Mouse (Mus musculus) c-Kit-positive CD71-positive TER-119-negative erythroid progenitor cells, embryonic 14.5 days (primary cell): Measurements from ENCODE around the gene Ccdc88c.
A peak's percentile ranks its signal among the peaks of the same experiment; 100 is the strongest.

ENCODE experiments used
- DNase-seq: peaks from one replicate; pipeline ENCODE4 v3.0.0-alpha.2; 2013; ENCODE audit warnings: low read depth

Ccdc88c gene

DNA sequence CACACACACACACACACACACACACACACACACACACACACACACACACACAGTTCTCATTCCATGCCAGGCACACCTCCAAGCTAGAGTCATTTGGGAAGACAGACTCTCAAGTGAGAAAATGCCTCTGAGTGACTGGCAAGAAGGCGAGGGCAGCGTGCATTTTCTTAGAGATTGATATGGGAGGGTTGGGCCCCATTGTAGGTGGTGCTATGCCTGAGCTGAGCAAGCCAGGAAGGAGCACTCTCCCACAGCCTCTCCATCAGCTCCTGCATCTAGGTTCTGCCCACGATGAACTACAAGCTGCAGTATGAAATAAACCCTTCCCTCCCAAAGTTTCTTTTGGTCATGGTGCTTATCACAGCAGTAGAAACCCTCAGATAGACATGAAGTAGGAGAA, 63.6 kb downstream of the Ccdc88c start:
- no peak for DNase-seq

DNA sequence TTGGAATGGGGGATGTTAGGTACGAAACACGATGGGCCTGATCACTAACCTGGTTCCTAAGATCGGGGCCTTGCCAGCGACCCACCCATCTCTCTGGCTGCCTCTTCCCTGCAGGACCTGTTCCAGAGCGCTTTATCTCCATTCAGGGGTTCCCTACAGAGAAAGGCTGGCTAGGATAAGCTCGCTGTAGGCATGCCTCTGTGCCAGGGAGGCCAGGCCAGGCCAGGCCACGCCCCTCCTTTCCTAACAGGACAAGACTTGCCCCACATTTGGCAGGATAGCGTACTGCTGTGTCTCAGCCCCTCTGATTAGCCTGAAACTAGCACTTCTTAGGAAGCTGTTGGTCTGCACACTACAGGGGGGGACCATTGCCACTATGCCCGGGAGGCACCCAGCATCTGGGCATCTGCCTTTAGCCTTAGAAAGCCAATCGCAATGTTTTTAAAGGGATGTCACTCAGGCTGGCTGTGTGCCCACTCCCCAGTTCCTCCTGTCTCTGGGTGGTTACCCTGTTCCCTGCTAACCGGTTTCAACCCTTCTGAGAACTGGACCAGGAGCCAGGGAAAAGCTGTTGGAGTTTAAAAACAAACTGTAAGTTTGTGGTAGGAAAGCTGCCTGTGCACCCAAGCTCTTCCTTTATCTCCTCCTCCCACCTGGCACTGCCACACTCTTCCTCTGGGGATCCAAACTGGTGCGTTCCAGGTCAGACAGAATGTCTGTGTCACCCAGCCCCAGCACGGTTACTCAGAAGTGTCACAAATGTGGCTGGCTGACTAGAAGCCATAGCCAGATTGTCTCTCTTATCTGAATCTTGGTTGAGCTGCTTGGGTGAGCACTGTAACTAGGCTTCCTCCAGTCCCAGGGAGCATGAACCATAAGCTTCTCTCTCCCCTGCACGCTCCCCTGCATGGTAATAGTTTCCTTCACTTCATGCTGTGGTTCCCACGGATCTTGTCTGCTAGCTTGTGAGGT, 69.9 kb downstream of the Ccdc88c start:
- DNase-seq: peak; percentile 67

DNA sequence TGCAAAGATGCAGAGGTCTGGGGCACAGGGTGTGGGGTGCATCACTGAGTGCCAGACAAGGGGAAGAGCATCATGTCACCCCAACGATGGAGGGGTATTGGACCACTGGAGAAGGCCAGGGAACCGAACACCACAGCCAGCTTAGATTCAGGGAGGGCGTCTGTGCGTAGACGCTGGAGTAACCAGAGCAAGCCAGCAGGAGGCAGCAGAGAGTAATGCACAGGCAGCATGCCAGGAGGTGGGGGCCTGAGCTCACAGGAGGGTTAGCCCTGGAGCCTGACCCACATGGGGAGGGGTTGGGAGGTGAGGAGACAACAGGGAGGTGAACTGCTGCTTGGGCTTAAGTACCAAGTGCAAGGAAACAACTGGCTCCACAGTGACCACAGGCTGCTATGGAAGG, 70.8 kb downstream of the Ccdc88c start:
- DNase-seq: peak; percentile 69

DNA sequence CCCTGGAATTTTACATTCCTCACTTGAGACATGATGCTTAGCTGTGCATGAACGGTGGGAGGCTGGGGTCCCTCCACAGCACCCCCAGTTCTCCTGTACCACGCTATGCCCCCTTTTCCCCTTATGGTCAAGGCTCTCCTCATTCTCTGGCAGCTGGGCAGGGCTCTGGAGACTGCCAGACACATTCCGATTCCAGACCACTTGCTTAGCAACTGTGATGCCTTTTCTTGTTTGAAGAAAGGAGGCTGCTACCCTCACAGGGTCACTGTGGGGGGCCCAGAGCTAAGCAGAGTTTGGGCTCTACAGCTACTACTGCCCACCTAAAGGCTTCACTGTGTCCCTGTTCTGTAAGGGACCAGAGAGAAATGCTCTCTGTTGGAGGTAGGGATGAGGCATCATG, 71.6 kb downstream of the Ccdc88c start:
- no peak for DNase-seq

DNA sequence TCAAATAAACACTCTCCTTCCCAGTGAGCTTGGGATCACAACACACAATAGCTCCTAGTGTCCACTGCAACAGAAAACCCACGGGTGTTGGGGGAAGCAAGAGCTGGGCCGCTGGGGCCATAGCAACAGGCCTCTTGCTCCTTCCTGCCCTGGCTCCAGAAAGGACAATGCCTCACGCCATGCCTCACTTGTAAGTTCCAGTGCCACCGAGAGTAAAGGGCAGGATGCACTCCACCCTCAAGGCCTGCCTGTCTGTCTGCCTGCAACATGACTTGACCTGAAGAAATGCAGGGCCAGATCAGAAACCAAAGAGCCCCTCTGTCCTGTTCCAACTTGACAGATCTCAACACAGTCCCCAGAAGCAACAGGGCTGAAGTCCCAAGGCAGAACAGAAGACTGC, 72.0 kb downstream of the Ccdc88c start:
- DNase-seq: no peak

DNA sequence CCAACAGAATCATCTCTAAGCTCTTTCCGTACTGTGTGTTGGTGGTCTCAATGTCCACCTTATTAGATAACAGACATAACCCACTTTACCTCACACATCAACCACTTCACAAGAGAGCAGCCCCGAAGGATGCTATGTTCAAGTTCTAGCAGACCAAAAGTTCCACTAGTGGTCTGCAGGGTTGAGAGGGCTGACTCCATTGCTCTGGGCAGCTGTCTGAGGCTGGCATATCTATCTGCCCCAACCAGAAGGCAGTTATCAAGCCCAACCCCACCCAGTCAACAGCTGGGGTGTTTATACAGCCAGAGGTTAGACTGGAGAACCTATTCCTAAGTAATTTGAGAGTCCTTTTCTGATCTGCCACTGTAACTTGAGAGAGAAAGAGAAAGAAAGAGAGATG, 72.8 kb downstream of the Ccdc88c start:
- DNase-seq: peak; percentile 73

DNA sequence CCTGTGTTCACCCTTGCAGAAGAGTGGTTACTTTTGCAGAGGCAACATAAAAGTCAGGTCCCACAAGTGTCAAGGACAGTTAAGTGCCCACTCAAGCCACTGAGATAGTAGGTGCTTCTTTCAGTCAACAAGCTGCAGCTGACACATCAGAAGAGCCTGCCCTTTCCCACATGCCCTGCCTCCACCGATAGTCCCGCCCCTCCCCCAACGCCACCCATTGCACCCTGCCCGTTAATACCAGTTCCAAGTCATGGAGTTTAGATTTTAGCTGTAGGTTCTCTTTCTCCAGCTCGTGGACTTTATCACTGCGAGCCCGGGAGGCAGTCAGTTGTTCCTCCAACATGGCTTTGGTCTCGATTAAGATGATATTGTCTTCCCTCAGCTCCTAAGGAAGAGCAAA, 74.9 kb downstream of the Ccdc88c start:
- no peak for DNase-seq

DNA sequence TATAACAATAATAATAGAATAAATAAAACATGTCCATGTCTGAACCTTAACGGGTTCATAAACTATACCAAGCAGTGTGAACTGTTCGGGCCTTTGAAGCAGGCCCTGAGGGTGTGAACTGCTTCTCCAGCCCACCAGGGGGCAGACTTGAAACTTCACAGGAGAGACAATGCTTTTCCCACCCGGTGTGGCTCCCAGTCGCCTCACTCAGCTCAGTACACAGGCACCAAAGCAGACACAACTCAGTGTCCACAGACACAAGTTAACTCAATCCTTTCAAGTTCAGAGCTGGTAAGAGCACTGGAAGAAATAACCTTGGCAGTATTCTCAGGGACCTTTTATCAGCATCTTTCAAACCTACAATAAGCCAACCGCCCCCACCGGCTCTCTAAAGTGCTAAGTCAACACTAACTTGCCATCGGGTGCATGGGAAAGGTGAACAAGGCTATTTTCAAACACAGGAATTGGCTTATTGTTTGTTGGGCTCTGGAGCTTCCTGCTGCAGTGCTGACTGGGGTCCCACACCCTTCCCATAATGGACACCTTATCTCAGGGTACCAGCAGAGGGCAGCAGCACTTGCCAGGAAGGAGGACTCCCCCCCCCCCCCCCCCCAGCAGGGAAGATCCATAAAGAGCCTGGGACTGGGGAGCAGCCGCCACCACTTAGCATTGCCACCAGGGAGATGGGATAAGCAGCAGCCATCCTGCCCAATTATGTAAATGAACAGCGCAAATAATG, 76.5 kb downstream of the Ccdc88c start:
- peak; percentile 75 for DNase-seq

DNA sequence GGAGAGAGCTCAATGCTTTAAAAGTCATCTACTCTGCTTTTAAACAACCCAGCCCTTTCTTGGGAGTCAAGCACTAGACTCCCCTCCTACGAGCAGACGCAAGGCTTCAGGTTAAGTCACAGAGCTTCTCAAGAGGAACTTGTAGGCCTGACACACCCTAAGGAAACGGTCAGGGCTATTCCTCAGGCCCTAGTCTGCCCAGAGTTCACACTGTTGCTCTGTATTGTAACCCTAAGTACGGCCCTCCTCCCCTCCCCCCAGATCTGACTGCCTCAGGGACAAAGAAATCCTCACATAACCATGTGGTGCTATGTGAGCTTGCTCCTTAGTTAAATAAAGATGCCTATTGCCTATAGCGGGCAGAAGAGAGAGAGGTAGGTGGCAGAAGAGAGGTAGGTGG, 79.7 kb downstream of the Ccdc88c start:
- DNase-seq: no peak

DNA sequence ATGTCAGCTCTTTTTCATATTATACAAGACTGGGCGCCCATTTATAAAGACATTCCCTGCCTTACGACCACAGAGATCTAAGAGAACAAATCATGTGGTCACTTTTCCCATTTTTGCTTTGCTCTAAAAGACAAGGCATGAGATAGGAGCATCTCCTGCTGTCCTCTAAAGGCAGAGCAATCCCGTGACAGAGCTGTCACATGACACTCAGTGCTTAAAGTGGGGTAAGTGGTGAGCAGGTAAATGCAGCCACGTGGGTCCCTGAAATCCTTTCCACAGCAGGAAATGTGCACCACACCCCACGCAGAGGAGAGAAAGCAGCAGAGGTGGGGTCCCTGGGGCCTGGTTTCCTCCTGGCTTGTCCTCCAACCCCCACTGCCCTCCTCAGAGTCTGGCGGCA, 80.8 kb downstream of the Ccdc88c start:
- DNase-seq: no peak

DNA sequence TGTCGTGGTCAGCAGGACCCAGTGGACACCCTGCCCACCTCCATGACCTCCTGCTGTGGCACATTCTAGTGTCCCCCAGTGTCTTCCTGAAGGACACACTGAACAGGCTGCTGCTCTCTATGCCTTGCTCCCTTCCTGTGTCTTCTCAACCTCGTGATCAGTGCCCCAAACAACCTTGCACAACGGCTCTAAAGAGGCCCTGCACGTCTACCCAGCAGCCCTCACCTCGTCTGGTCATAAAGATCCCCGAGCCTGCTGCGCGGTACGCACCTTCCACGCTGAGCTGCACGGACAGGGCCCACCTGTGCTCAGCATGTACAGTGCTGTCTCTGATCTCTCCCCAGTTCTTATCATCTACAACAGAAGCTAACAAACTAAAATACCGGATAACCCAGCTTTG, 82.9 kb downstream of the Ccdc88c start:
- no peak for DNase-seq

DNA sequence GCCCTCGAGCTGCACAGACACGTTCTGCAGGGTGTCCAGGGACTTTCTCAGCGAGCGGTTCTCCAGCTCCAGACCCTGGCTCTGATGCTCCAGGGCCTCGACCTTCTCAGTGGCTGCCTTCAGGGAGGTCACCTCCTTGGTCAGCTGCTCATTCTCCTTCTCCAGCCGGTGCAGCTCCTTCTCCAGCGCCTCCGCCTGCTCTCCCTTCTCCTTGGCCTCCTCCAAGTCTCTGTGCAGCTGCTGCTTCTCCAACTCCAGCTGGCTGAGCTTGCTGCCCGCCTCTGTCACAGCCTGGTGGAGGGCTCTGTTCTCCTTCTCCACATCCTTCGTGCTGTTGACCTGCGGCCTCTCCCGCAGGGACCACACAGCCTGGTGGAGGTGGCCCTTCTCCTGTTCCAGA, 83.4 kb downstream of the Ccdc88c start:
- DNase-seq: no peak

DNA sequence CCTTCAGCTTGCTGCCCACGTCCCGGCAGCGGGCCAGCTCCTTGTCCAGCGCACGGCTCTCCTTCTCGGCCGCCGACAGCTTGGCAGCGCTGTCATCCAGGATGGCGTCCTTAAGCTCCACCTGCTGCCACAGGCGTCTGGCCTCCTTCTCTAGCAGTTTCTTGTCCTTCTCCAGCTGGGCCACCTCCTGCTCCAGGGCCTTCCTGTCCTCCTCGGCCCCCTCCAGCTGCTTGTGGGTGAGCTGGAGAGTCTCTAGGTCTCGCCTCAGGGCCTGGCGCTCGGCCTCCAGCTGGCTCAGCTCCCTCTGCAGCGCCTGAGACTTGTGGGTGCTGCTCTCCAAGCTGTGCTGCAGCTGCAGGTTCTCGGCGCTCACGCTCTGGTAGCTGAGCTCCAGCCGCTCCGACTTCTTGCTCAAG, 83.9 kb downstream of the Ccdc88c start:
- DNase-seq: no peak

DNA sequence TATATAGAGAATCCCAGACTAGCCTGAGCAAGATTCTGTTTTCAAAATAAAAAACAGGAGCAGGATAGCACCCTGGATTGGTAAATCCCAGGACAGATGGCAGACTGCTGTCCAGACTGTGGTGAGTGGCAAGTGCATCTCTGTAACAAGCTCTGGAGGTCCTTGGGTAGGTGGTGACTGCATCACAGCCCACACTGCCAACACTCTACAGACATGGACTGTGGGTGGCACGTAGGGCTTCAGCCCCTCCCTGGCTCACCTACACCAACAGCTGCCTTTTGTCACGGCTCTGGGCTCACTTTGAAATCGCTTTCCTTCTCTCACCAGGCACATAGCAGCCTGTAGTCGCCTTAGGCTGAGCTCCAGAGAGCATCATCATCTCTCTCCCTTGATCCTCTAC, 85.7 kb downstream of the Ccdc88c start:
- no peak for DNase-seq

DNA sequence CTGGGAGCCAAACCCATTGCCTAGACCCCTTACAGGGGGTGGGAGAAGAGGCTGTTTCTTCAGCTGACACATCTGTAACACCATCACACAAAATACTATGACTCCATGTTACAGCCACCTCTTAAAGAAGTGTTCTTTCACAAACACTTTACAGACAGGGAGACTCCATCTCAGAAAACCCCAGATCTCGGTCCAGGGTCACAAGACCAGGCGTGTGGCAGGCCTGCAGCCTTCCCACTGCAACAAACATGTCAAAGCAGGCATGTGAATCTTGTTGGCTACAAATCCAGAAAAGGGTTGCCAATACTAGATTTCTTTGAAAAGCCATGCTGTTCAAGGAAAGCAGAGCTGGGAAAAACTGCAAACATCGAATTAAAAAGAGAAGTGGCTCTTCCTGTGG, 87.5 kb downstream of the Ccdc88c start:
- no peak for DNase-seq

DNA sequence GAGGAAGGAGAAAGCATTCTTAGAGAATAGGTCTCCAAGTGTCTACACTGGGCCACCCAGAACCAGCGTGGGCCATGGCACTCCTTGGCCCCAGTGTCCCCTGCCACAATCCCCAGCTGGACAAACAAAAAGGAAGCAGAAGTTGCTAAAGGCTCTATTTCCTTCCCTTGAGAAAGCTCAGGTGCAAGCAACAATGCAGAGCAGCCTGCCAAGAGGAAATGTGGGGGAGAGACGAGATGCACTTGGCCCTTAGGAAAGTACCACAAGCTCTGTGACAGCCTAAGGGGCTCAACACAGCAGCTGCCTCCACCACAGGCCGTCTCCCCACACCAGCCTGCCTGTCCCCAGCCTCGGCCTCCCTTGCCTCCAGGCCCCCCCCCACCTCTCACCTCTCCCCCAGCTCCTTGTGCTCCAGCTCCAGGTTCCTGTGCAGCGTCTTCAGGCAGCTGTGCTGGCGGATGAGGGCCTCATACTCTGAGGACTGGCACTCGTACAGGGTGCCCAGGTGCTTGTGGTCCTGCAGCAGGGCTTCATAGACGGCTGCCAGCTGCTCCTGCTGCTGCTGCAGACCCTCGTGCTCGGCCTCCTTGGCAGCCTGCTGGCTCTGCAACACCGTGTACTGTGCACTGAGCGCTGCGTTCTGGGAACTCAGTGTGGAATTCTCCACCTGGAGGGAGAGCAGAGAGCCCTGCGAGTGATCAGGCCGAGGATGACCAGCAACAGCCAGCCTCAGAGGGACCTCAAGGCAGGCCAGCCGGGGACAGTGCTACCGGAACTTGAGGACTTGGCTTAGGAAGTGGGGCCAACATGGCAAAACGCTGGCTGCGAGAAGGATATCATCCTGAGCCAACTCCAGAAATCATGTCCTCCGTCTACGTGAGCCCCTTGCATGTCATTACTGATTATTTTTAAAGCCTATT, 91.2 kb downstream of the Ccdc88c start:
- DNase-seq: no peak

DNA sequence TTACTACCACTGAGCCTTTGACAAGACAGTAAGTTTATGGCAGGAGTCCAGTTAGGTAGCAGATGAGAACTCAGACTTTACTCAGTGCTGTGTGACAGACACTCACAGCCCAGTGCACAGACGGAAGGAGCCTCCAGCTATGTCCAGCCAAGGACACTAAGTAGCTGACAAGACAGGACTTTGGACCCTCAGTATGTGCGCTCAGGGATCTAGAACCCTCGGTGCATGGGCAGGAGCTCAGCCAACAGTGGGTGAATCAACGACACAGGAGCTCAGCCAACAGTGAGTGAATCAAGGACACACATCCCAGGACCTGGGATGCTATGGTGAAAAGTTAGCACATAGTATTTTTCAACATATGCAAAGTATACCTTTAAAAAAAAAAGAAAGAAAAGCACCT, 92.1 kb downstream of the Ccdc88c start:
- DNase-seq: no peak

DNA sequence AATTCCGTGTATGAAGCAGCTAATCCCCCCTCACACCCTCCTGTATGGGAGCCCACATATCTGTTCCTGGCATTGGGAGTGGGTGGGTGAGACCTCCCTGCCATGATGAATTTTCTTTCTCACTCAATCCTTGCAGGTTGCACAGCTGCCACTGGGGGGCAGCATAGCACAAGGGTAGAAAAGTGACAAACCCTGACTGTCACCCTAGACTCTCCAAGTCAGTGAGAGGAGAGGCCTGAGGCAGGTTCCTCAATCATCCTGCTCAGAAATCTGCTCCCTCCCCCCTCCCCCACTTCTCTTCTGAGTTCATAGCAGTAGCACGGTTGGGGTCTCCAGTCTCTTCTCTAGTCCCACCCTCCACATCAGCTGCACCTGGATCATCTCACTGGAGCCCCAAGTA, 92.7 kb downstream of the Ccdc88c start:
- DNase-seq: peak; percentile 76

DNA sequence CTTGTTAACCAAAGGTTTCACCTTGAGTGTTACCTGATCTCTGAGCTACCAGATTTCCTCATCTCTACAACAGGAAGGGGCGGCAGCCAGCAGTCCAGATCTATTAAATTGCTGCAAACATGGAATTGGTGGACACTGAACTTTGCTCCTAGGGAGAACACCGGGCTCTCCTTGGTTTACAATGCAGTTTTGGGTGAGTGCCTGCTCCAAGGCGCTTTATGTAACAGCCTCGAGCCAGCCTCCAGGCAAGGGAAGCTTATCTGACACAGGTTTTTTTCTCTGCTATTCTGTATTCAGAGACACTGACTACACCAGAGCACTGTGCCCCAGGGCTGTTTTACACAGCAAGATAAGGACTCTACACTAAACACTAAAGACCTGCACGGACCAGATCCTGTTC, 94.1 kb downstream of the Ccdc88c start:
- DNase-seq: no peak

DNA sequence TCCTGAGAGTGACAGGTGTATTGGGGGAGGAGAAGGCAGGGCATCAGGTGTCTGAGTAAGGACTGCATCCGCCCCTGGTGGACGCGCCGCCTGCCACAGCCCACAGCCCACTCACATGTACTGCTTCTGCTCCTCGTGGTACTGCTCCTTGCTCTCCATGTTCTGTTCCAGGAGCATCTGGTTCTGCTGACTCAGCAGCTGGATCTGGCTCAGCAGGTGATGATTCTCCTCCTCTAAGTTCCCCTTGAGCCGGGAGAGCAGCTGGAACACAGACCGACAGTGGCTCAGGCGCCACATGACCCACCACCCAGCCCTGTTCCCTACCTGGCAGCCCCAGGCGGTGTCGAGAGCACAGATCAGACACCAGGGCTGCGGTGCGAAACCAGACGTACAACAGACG, 97.2 kb downstream of the Ccdc88c start:
- no peak for DNase-seq

DNA sequence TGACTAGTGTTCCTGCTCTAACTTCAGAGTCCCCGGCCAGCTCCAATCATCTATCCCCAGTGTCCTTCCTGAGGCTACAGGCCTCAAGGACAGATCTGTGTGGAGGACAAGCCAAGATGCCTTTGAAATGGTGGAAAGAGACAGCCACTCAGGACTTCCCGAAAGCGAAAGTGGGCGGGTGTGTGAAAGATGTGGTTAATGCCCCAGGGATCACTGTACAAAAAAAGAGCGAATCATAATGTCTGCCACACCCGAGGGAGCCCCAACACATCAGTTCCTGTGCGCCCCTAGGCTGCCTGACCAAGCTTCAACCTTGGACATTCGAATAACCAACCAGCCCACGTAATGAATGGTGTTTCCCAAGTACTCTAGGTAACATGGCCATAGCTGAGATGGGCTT, 100.6 kb downstream of the Ccdc88c start:
- DNase-seq: no peak
